Mouse (Mus musculus): Measurements from ENCODE around the gene Bicd2.

DNA sequence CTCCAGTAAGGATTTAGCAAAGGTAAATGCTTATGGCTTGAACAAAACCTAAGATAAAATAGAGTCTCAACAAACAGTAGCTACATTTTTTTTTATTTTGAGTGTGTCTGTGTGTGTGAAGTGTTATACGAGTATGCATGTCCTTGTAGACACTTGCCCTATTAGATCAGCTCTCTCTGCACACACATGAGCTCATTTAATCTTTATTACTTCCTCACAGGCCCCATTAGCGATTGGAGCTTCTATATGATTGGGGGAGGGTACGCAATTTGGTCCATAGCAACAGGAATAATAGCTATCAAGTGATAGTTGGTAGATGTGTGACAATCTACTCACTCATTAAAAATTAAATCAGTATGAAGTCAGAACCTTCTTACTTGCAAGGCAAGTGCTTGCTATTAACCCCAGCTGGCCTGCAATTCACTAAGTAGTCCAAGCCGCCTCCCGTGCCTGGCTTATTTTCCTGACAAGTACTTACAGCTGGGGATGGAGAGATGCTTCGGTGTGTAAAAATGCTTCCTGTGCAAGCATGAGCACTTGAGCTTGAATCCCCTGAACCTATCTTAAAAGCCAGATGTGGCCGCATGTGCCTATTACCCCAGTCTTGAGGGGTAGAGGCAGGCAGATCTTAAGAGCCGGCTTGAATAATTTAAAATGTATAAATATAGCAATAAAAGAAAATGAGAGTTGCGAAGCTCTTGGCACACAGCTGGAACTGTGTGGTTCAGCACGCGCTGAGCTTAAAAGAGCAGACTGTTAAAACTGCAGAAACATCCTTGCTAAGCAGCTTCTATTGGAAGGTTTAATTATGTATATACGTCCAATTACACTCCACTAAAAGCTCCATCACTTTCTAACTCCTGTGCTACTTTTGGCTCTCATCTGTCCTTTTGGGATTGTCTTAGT, 6.1 kb upstream of the Bicd2 start:
- TF ChIP-seq CTCF (IDR thresholded peaks at IDR 0.05; ENCODE audit: low read depth) (no peak), EP300 (IDR thresholded peaks at IDR 0.05; ENCODE audit: low read depth) (no peak)
